Mouse (Mus musculus) 416B (cell line): Measurements from ENCODE around the gene Dhdds.
"Not testable (repeated sequence)": the region's sequence is repeated elsewhere in the genome, so short reads cannot be mapped to it uniquely, and the experiment has no call there.

ENCODE experiments used
- DNase-seq: peaks from one replicate; pipeline ENCODE4 v3.0.0; 2011; ENCODE audit warnings: low read depth

Dhdds gene

GRCm38 (mm10) chr4:134002903-134003302, 2.2 kb upstream of the Dhdds start:
- no peak for DNase-seq

GRCm38 (mm10) chr4:134002246-134002645, 1.5 kb upstream of the Dhdds start:
- DNase-seq, result peak; percentile 53

- no peak for DNase-seq
Measured at GRCm38 (mm10) chr4:134001710-134002109, 992 bp upstream of the Dhdds start.

- no peak for DNase-seq
Measured at GRCm38 (mm10) chr4:133994697-133995096, 6.0 kb downstream of the Dhdds start.

GRCm38 (mm10) chr4:133991087-133991660, 9.5 kb downstream of the Dhdds start:
- DNase-seq, result no peak

GRCm38 (mm10) chr4:133990035-133990434, 10.7 kb downstream of the Dhdds start:
- no peak for DNase-seq

- not testable (repeated sequence) for DNase-seq
Measured at GRCm38 (mm10) chr4:133988289-133988688, 12.4 kb downstream of the Dhdds start.

- no peak for DNase-seq
Measured at GRCm38 (mm10) chr4:133982936-133983335, 17.8 kb downstream of the Dhdds start.

- no peak for DNase-seq
Measured at GRCm38 (mm10) chr4:133980496-133980895, 20.2 kb downstream of the Dhdds start.

- DNase-seq, result peak; percentile 29
Measured at GRCm38 (mm10) chr4:133978021-133978711, 22.6 kb downstream of the Dhdds start.

- no peak for DNase-seq
Measured at GRCm38 (mm10) chr4:133971741-133972140, 29.0 kb downstream of the Dhdds start.

- DNase-seq, result no peak
Measured at GRCm38 (mm10) chr4:133970876-133971275, 29.8 kb downstream of the Dhdds start.

- DNase-seq, result no peak
Measured at GRCm38 (mm10) chr4:133970196-133970595, 30.5 kb downstream of the Dhdds start.

GRCm38 (mm10) chr4:133969114-133969770, 31.5 kb downstream of the Dhdds start:
- DNase-seq, result no peak

- DNase-seq, result peak; percentile 66
Measured at GRCm38 (mm10) chr4:133968150-133968921, 32.4 kb downstream of the Dhdds start, which contains the start of gene Hmgn2. TSS of gene Hmgn2 (minus strand) at chr4:133968650.

- peak; percentile 97 for DNase-seq
Measured at GRCm38 (mm10) chr4:133967866-133968149, 32.9 kb downstream of the Dhdds start.

GRCm38 (mm10) chr4:133967138-133967865, 33.4 kb downstream of the Dhdds start:
- DNase-seq, result peak; percentile 92

GRCm38 (mm10) chr4:133966271-133966940, 34.3 kb downstream of the Dhdds start:
- DNase-seq, result peak; percentile 26

GRCm38 (mm10) chr4:133962566-133962965, 38.2 kb downstream of the Dhdds start:
- DNase-seq, result peak; percentile 36

GRCm38 (mm10) chr4:133958884-133959283, 41.8 kb downstream of the Dhdds start:
- no peak for DNase-seq

GRCm38 (mm10) chr4:133956358-133956757, 44.4 kb downstream of the Dhdds start:
- no peak for DNase-seq
